Mouse (Mus musculus) embryonic fibroblast, embryonic 13.5 days (primary cell): ENCODE results near the gene Pyroxd2.

Experiments used
- CTCF ChIP-seq: IDR thresholded peaks from 2 replicates; pipeline ENCODE4 v1.5.1; 2011; ENCODE audit warnings: mild to moderate bottlenecking, control low read depth, low read length, moderate library complexity, borderline replicate concordance; ENCODE audit not compliant: insufficient read depth
- POLR2A ChIP-seq: IDR thresholded peaks from 2 replicates; pipeline ENCODE4 v1.6.1; 2011; ENCODE audit warnings: low read depth, mild to moderate bottlenecking, control low read depth, low read length, moderate library complexity

DNA sequence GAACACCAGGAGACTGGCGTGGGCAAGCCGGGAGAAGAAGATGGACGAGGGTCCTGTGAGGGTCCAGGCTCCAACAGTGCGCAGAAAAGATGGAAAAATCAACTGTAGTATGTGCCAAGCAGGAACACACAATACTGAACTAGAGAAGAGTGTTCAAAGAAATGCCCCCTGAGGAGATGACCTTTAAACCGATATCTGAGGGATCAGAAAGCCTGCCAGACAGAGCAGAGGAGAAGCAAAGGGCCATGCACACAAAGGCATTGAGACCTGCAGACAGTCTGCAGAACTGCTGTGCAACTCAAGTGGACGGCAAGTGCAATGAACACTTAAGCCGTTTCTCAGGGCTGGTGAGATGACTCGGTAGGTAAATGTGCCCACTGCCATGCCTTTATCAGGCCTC is 14.8 kb upstream of the Pyroxd2 start:
- TF ChIP-seq POLR2A, result no peak
- no peak for TF ChIP-seq CTCF
